Mouse (Mus musculus) liver, postnatal 0 days (tissue): ENCODE measurements at regions not wholly inside any gene's neighbourhood (a gene's known extent, or its start where the extent isn't known, plus 50 kb on each side); places are given as distances from the start of the nearest gene placed in this dataset.

Experiments
- CTCF ChIP-seq: sonication (generic); IDR thresholded peaks from 2 replicates; pipeline ENCODE4 v1.5.1; 2016; ENCODE audit warnings: antibody characterized with exemption, low read depth
- EP300 ChIP-seq: IDR thresholded peaks from 2 replicates; pipeline ENCODE4 v1.6.1; 2016; ENCODE audit warnings: antibody characterized with exemption, low read depth, mild to moderate bottlenecking

GRCm38 (mm10) chr2:135580051-135580450 is 78.8 kb upstream of the Plcb4 start:
- TF ChIP-seq CTCF (no peak), EP300 (no peak)
